Mouse (Mus musculus) ovary, postnatal 14 days (tissue): ENCODE measurements around the gene Gm8369.
A peak's percentile ranks its signal among the peaks of the same experiment; 100 is the strongest.
"Not testable (repeated sequence)": the region's sequence is repeated elsewhere in the genome, so short reads cannot be mapped to it uniquely, and the experiment has no call there.

Experiments
- DNase-seq: peaks from one replicate; pipeline ENCODE4 v3.0.0; 2022; ENCODE audit warnings: low spot score

The Gm8369 gene

GRCm38 (mm10) chr19:11516246-11516645 is 30.5 kb downstream of the Gm8369 start, which contains the start of gene Ms4a6b:
Ms4a6b (plus strand) TSS chr19:11516512.
- DNase-seq, result no peak

GRCm38 (mm10) chr19:11516845-11517244 is 31.1 kb downstream of the Gm8369 start:
- DNase-seq, result no peak

GRCm38 (mm10) chr19:11517373-11517772 is 31.6 kb downstream of the Gm8369 start:
- DNase-seq, result not testable (repeated sequence)

GRCm38 (mm10) chr19:11518356-11518755 is 32.6 kb downstream of the Gm8369 start:
- DNase-seq, result not testable (repeated sequence)

- no peak for DNase-seq
These were observed 34.4 kb downstream of the Gm8369 start for GRCm38 (mm10) chr19:11520146-11520545.

GRCm38 (mm10) chr19:11533421-11533820 is 47.7 kb downstream of the Gm8369 start:
- DNase-seq, result no peak

GRCm38 (mm10) chr19:11533888-11534445 is 48.2 kb downstream of the Gm8369 start:
- DNase-seq, result no peak

GRCm38 (mm10) chr19:11536593-11536992 is 50.9 kb downstream of the Gm8369 start, which contains the start of gene Ms4a4d:
Ms4a4d (plus strand) TSS chr19:11536801.
- DNase-seq, result peak; percentile 12

- DNase-seq, result no peak
These were observed 51.6 kb downstream of the Gm8369 start for GRCm38 (mm10) chr19:11537336-11537735.

GRCm38 (mm10) chr19:11540166-11540821 is 54.6 kb downstream of the Gm8369 start:
- DNase-seq, result not testable (repeated sequence)

- not testable (repeated sequence) for DNase-seq
These were observed 58.6 kb downstream of the Gm8369 start for GRCm38 (mm10) chr19:11544383-11544782.

GRCm38 (mm10) chr19:11547911-11548310 is 62.2 kb downstream of the Gm8369 start:
- no peak for DNase-seq

GRCm38 (mm10) chr19:11554726-11555125 is 69.0 kb downstream of the Gm8369 start:
- no peak for DNase-seq

- DNase-seq, result not testable (repeated sequence)
These were observed 73.8 kb downstream of the Gm8369 start for GRCm38 (mm10) chr19:11559560-11559959.
